Mouse (Mus musculus): ENCODE measurements around the gene Slc2a9. TPM values are rescaled to one million over a fixed set of nuclear protein-coding genes. Genes with fewer than 3 reads are reported as not detected.

The Slc2a9 gene
- polyA plus RNA-seq, 1 experiment from 2014 or later, result 0.23 TPM

DNA sequence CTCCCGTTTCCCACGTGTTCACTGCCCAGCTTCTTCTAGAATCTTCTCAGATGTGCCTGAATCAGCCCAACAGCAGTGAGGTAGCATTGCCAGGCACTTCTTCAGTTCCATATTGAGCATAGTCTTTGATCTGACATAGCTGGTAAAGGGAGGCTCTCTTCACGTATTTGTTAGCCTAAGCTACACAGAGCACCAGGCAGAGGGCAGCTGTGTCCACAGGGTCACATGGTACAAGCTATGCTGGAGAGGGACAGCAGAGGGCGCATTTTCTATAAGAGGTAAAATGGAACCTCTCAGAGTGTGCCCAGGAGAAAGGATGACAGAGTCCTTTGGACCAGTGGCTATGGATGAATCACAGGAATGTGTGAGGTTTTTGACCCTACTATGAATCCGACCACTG is 194.1 kb downstream of the Slc2a9 start:
- Histone ChIP-seq H3K27ac (ENCODE audit: low read length) (no peak overlapping the region), H3K4me2 (ENCODE audit: low read length) (no peak overlapping the region), H3K36me3 (ENCODE audit: control insufficient read depth, insufficient read depth, low read length) (no peaks in the 10 kb centered on the region), H3K4me3 (ENCODE audit: low read depth, low read length) (no peak overlapping the region), H3K27me3 (ENCODE audit: control insufficient read depth, insufficient read depth, low read depth, low read length) (no peaks in the 10 kb centered on the region), H3K9ac (ENCODE audit: low read depth, low read length) (no peak overlapping the region), H3K9me3 (replicated peaks; ENCODE audit: control insufficient read depth, low read length, poor library complexity, severe bottlenecking) (no peaks in the 10 kb centered on the region), H3K4me1 (ENCODE audit: control insufficient read depth, insufficient read depth, low read length) (no peaks in the 10 kb centered on the region)
- ATAC-seq, result no peak
- 53% methylated on average over 5 of the region's 5 CpGs for whole genome bisulfite sequencing

GRCm38 (mm10) chr5:38307255-38308101 is 195.5 kb downstream of the Slc2a9 start:
- H3K9ac ChIP-seq (ENCODE audit: low read depth, low read length), result peak overlapping the region; percentile 47; the same call in 1 of the 2 replicates
- no peaks in the 10 kb centered on the region for H3K9me3 ChIP-seq (replicated peaks; ENCODE audit: control insufficient read depth, low read length, poor library complexity, severe bottlenecking)
- peak overlapping the region; percentile 39 for H3K4me3 ChIP-seq (ENCODE audit: low read depth, low read length)
- no peak overlapping the region for H3K27ac ChIP-seq (ENCODE audit: low read length)
- peak overlapping the region; percentile 60 for H3K4me2 ChIP-seq (ENCODE audit: low read length)
- H3K36me3 ChIP-seq (ENCODE audit: control insufficient read depth, insufficient read depth, low read length), result no peaks in the 10 kb centered on the region
- WGBS, result 9% methylated on average over 26 of the region's 26 CpGs
- ATAC-seq, result peak; percentile 92
- no peaks in the 10 kb centered on the region for H3K4me1 ChIP-seq (ENCODE audit: control insufficient read depth, insufficient read depth, low read length)
- H3K27me3 ChIP-seq (ENCODE audit: control insufficient read depth, insufficient read depth, low read depth, low read length), result no peaks in the 10 kb centered on the region

- WGBS, result 82% methylated on average over 2 of the region's 2 CpGs
- Histone ChIP-seq H3K36me3 (ENCODE audit: control insufficient read depth, insufficient read depth, low read length) (no peaks in the 10 kb centered on the region), H3K4me3 (ENCODE audit: low read depth, low read length) (no peak overlapping the region), H3K9ac (ENCODE audit: low read depth, low read length) (no peak overlapping the region), H3K9me3 (replicated peaks; ENCODE audit: control insufficient read depth, low read length, poor library complexity, severe bottlenecking) (no peaks in the 10 kb centered on the region), H3K27me3 (ENCODE audit: control insufficient read depth, insufficient read depth, low read depth, low read length) (no peaks in the 10 kb centered on the region), H3K4me1 (ENCODE audit: control insufficient read depth, insufficient read depth, low read length) (no peaks in the 10 kb centered on the region), H3K27ac (ENCODE audit: low read length) (no peak overlapping the region), H3K4me2 (ENCODE audit: low read length) (no peak overlapping the region)
- no peak for ATAC-seq
Observed at GRCm38 (mm10) chr5:38305241-38305640, 197.7 kb downstream of the Slc2a9 start.

GRCm38 (mm10) chr5:38302651-38303050 is 200.3 kb downstream of the Slc2a9 start:
- Histone ChIP-seq H3K9ac (ENCODE audit: low read depth, low read length) (no peak overlapping the region), H3K27ac (ENCODE audit: low read length) (no peak overlapping the region), H3K27me3 (ENCODE audit: control insufficient read depth, insufficient read depth, low read depth, low read length) (no peaks in the 10 kb centered on the region), H3K4me3 (ENCODE audit: low read depth, low read length) (no peak overlapping the region), H3K4me1 (ENCODE audit: control insufficient read depth, insufficient read depth, low read length) (no peaks in the 10 kb centered on the region), H3K36me3 (ENCODE audit: control insufficient read depth, insufficient read depth, low read length) (no peaks in the 10 kb centered on the region), H3K4me2 (ENCODE audit: low read length) (no peak overlapping the region), H3K9me3 (replicated peaks; ENCODE audit: control insufficient read depth, low read length, poor library complexity, severe bottlenecking) (no peaks in the 10 kb centered on the region)
- WGBS, result 19% methylated on average over 12 of the region's 12 CpGs
- ATAC-seq, result no peak

GRCm38 (mm10) chr5:38301761-38302411 is 201.1 kb downstream of the Slc2a9 start:
- ATAC-seq, result no peak

More at GRCm38 (mm10) chr5:38301761-38302411, 201.1 kb downstream of the Slc2a9 start:
- H3K36me3 ChIP-seq (ENCODE audit: control insufficient read depth, insufficient read depth, low read length), result no peaks in the 10 kb centered on the region
- no peak overlapping the region for H3K4me3 ChIP-seq (ENCODE audit: low read depth, low read length)
- no peak overlapping the region for H3K27ac ChIP-seq (ENCODE audit: low read length)
- H3K27me3 ChIP-seq (ENCODE audit: control insufficient read depth, insufficient read depth, low read depth, low read length), result no peaks in the 10 kb centered on the region
- WGBS, result 83% methylated on average over 12 of the region's 12 CpGs
- no peaks in the 10 kb centered on the region for H3K9me3 ChIP-seq (replicated peaks; ENCODE audit: control insufficient read depth, low read length, poor library complexity, severe bottlenecking)
- no peak overlapping the region for H3K4me2 ChIP-seq (ENCODE audit: low read length)
- H3K9ac ChIP-seq (ENCODE audit: low read depth, low read length), result no peak overlapping the region
- no peaks in the 10 kb centered on the region for H3K4me1 ChIP-seq (ENCODE audit: control insufficient read depth, insufficient read depth, low read length)

Other genes with a start within 250 kb of the Slc2a9 start
- 92.9 and 94.6 TPM in 2 replicates for gene Tmem128, start 243.0 kb downstream of the Slc2a9 start, polyA plus RNA-seq (2015; fragmentation: Nextera tagmentation; extraction: Ambion mirVana)
- gene Otop1, start 227.2 kb downstream of the Slc2a9 start, polyA plus RNA-seq (2015; fragmentation: Nextera tagmentation; extraction: Ambion mirVana), result 0.11 TPM in 1 of 2 replicates, not detected in the other
- 0.82 and 0.90 TPM in 2 replicates for gene Drd5, start 183.8 kb downstream of the Slc2a9 start, polyA plus RNA-seq (2015; fragmentation: Nextera tagmentation; extraction: Ambion mirVana)
- 217 and 221 TPM in 2 replicates for gene Wdr1, start 60.1 kb upstream of the Slc2a9 start, polyA plus RNA-seq (2015; fragmentation: Nextera tagmentation; extraction: Ambion mirVana)
- 30.1 and 37.1 TPM in 2 replicates for gene Zfp518b, start 181.7 kb upstream of the Slc2a9 start, polyA plus RNA-seq (2015; fragmentation: Nextera tagmentation; extraction: Ambion mirVana)

Data from midbrain, embryonic 16.5 days (tissue).